Mouse (Mus musculus) intestine, postnatal 0 days (tissue): ENCODE measurements around the gene Gm43191. TPM values are rescaled to one million over a fixed set of nuclear protein-coding genes. Genes with fewer than 3 reads are reported as not detected.
"Not testable (repeated sequence)": the region's sequence is repeated elsewhere in the genome, so short reads cannot be mapped to it uniquely, and the experiment has no call there.

Experiments
- ATAC-seq: fragments of 200-750 bp; cut with Nextera tagmentation; 2 replicates; pipeline ENCODE4 v1.8.0; 2017; ENCODE audit warnings: mild to moderate bottlenecking, moderate TSS enrichment, moderate library complexity
- H3K27ac ChIP-seq: fragments of 300-500 bp; sonication (generic); 2 replicates; pipeline ENCODE4 v1.5.1; 2014; ENCODE audit warnings: mild to moderate bottlenecking, low read depth, low read length, moderate library complexity
- H3K27me3 ChIP-seq: fragments of 300-500 bp; sonication (generic); replicated peaks from 2 replicates; pipeline ENCODE4 v1.6.1; 2014; ENCODE audit warnings: low read length, mixed read lengths; ENCODE audit not compliant: control insufficient read depth, insufficient read depth
- H3K36me3 ChIP-seq: fragments of 300-500 bp; sonication (generic); 2 replicates; pipeline ENCODE4 v1.6.1; 2014; ENCODE audit warnings: mild to moderate bottlenecking, moderate library complexity; ENCODE audit not compliant: control insufficient read depth, insufficient read depth
- H3K4me1 ChIP-seq: fragments of 300-500 bp; sonication (generic); replicated peaks from 2 replicates; pipeline ENCODE4 v1.6.1; 2014; ENCODE audit warnings: antibody characterized with exemption, low read length, mixed read lengths; ENCODE audit not compliant: control insufficient read depth, insufficient read depth
- H3K4me2 ChIP-seq: fragments of 300-500 bp; sonication (generic); replicated peaks from 2 replicates; pipeline ENCODE4 v1.6.1; 2014; ENCODE audit warnings: low read depth, mild to moderate bottlenecking, moderate library complexity
- H3K4me3 ChIP-seq: fragments of 300-500 bp; sonication (generic); 2 replicates; pipeline ENCODE4 v1.5.1; 2014; ENCODE audit warnings: low read depth, low read length
- H3K9ac ChIP-seq: fragments of 300-500 bp; sonication (generic); 2 replicates; pipeline ENCODE4 v1.6.1; 2014; ENCODE audit warnings: mild to moderate bottlenecking, low read depth, low read length
- H3K9me3 ChIP-seq: fragments of 300-500 bp; sonication (generic); 2 replicates; pipeline ENCODE4 v1.6.1; 2016; ENCODE audit warnings: mixed run types; ENCODE audit not compliant: control insufficient read depth
- CTCF ChIP-seq: sonication (generic); IDR thresholded peaks from 2 replicates; pipeline ENCODE4 v1.5.1; 2016; ENCODE audit warnings: low read depth, mild to moderate bottlenecking, control low read depth, antibody characterized with exemption, moderate library complexity
- WGBS: fragments of 180-500 bp; shearing (Covaris S2); extraction: QIAGEN DNeasy Blood & Tissue Kit; methylation state at CpG from one replicate; pipeline ENCODE4 v1.1.7; 2014; 5-methylcytosine and 5-hydroxymethylcytosine counted together
- polyA plus RNA-seq: library from polyadenylated mRNA; unstranded; fragments of >200 nt; fragmentation: Nextera tagmentation; extraction: Ambion mirVana; gene quantifications from 2 replicates; pipeline ENCODE4 v1.2.1, GENCODE M21; 2015

The Gm43191 gene
- polyA plus RNA-seq, 1 experiment from 2014 or later, result not detected

DNA sequence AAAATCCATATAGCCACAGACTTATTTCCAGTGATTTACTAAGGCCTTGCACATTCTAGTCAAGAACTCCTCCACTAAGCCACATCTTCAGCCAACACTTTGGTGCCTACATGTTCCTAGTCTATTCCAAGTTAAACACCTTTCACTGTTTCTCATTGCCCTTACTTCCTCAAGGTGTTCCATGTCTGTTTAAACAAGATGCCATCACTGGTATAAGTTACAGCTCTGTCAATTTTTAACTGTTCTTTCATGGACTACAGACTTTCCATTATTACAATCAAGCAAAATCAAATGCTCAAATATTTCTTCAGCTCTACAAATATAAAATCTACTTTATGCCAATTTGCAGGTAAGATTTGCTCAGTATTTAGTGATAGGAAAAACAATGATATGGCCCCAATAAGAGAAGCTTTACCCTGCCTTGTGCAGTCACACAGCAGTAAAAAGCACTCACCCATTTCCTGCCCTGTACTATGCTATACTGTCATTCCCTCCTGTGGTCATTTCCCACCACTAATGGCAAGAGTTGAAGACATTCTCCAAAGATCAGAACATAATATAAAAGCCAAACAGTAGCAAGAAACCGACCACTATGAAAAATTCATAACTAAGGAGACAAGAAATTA, 21.7 kb upstream of the Gm43191 start:
- no peak for TF ChIP-seq CTCF
- Histone ChIP-seq H3K9ac (no peak overlapping the region), H3K27ac (no peak overlapping the region), H3K4me1 (no peaks in the 10 kb centered on the region), H3K4me2 (no peak overlapping the region), H3K27me3 (no peaks in the 10 kb centered on the region), H3K4me3 (no peak overlapping the region), H3K9me3 (no peaks in the 10 kb centered on the region), H3K36me3 (no peaks in the 10 kb centered on the region)
- 86% methylated on average over 1 of the region's 1 CpGs for WGBS
- ATAC-seq, result no peak

DNA sequence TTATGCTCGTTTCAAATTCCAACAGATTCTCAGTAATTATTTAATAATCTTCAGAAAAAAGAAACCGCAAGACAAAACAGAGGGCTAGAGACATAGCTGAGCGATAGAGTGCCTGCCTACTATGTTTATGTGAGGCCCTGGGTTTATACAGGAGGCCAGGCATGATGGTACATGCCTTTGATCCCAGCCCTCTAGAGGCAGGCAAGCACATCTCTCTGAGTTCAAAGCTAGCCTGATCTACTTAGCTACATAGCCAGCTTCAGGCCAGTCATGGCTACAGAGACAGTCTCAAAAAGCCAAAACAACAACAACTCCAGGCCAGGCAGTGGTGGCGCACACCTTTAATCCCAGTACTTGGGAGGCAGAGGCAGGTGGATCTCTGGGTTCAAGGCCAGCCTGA, 20.5 kb upstream of the Gm43191 start:
- no peak for ATAC-seq
- no peak overlapping the region for H3K27ac ChIP-seq
- H3K36me3 ChIP-seq, result no peaks in the 10 kb centered on the region
- H3K27me3 ChIP-seq, result no peaks in the 10 kb centered on the region
- H3K9ac ChIP-seq, result no peak overlapping the region
- TF ChIP-seq CTCF, result no peak
- H3K4me1 ChIP-seq, result no peaks in the 10 kb centered on the region
- H3K4me2 ChIP-seq, result no peak overlapping the region
- 93% methylated on average over 4 of the region's 4 CpGs for WGBS
- H3K4me3 ChIP-seq, result no peak overlapping the region
- H3K9me3 ChIP-seq, result no peaks in the 10 kb centered on the region

DNA sequence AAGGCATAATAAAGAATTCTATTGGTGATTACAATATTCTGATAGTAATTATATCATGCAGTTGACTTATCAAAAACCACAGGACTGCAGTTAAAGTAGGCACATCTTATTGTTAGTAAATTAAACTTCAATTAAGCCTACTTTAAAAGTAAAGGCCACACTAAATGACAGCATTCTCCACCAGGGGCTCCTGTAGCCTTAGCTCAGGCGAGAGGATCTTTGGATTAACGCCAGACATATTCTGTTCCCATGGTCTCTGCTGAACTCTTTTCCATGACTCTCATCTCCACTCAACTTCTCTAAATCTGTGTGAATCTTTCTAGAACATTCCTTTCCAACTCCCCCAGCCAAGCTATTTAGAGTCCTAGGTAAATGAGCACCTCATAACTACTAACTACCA, 17.7 kb upstream of the Gm43191 start:
- WGBS, result 68% methylated on average over 2 of the region's 2 CpGs
- no peak for ATAC-seq

DNA sequence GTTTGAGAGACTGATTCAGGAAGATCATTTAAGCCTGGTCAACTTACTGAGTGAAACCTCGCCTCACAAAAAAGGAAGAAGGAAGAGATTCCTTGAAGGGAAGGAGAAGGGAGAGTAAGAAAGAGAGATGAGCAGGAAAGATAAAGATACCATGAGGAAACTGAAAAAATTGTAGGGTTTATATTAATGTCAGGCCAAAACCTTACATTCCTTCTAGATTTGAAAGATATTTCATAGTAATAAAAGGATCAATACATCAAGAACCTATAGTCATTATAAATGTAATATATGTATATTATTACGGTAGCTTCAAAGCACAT, 14.6 kb upstream of the Gm43191 start:
- no peak overlapping the region for H3K9ac ChIP-seq
- H3K4me1 ChIP-seq, result no peaks in the 10 kb centered on the region
- H3K4me3 ChIP-seq, result no peak overlapping the region
- H3K27me3 ChIP-seq, result no peaks in the 10 kb centered on the region
- ATAC-seq, result no peak
- 92% methylated on average over 2 of the region's 2 CpGs for WGBS
- TF ChIP-seq CTCF, result no peak
- H3K4me2 ChIP-seq, result no peak overlapping the region
- H3K9me3 ChIP-seq, result no peaks in the 10 kb centered on the region
- H3K36me3 ChIP-seq, result peaks cover 18% of the 10 kb centered on the region
- no peak overlapping the region for H3K27ac ChIP-seq

More for the DNA sequence above, 17.7 kb upstream of the Gm43191 start:
- Histone ChIP-seq H3K4me1 (no peaks in the 10 kb centered on the region), H3K27ac (no peak overlapping the region), H3K4me2 (no peak overlapping the region), H3K9me3 (no peaks in the 10 kb centered on the region), H3K36me3 (0 out of 2 replicates have a peak, but pooled peaks cover under 1% of the 10 kb centered on the region), H3K27me3 (no peaks in the 10 kb centered on the region), H3K4me3 (no peak overlapping the region), H3K9ac (no peak overlapping the region)
- TF ChIP-seq CTCF, result peak; percentile 43

DNA sequence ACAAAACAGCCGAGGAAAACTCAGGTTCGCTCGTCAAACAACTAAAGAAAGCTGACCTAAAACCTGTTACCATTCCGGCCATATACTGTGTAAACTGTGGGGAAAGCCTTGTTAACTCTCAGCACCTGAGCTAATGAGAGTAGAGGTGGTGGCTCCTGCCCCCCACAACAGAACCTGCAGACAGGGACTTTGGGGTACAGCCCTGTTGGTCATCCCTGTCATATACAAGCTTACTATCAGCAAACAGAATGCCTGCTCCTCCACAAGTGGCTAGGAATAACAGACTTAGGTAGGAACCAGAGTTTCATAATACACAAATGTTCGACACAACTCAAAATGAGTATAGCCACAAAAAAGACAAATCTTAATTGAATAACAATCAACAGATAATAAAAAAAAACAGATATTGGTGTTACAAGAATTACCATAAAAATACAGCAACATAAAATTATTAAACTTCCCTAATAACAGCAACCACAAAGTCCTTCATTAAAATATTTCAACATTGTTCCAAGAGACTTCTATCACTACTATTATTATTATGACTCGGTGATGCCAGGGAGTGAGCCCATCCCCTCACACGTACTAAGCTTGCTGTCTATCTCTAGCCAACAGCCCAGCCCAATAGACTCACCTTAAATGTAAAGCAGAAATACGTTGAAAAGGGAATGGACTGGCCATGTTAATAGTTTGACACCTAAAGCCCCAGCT, 14.1 kb upstream of the Gm43191 start:
- no peak for TF ChIP-seq CTCF
- Histone ChIP-seq H3K9ac (no peak overlapping the region), H3K27me3 (no peaks in the 10 kb centered on the region), H3K9me3 (no peaks in the 10 kb centered on the region), H3K4me1 (no peaks in the 10 kb centered on the region), H3K36me3 (peaks cover 18% of the 10 kb centered on the region), H3K4me3 (no peak overlapping the region), H3K4me2 (no peak overlapping the region), H3K27ac (no peak overlapping the region)
- 85% methylated on average over 8 of the region's 8 CpGs for WGBS
- no peak for ATAC-seq

DNA sequence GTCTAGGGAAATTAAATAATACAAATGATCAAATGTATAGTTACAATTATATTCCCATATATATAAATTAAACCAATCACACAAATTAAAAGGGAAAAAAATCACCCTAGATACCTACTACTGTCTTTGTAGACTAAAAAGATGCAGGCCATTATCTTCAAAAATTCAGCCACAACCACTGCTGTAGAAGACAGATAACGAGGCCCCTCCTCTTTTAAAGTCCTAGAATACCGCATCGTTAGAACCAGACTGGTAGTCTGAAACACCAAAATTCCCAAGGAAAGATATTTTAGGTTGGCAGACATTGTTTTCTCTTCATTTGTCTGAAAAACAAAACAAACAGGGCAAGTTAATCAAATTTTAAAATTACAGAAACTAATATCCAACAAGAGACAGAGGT, 13.3 kb upstream of the Gm43191 start:
- Histone ChIP-seq H3K9me3 (no peaks in the 10 kb centered on the region), H3K4me3 (no peak overlapping the region), H3K9ac (no peak overlapping the region), H3K27me3 (no peaks in the 10 kb centered on the region), H3K27ac (no peak overlapping the region), H3K4me2 (no peak overlapping the region), H3K36me3 (peaks cover 18% of the 10 kb centered on the region), H3K4me1 (no peaks in the 10 kb centered on the region)
- ATAC-seq, result no peak
- TF ChIP-seq CTCF, result no peak
- 87% methylated on average over 3 of the region's 3 CpGs for WGBS

DNA sequence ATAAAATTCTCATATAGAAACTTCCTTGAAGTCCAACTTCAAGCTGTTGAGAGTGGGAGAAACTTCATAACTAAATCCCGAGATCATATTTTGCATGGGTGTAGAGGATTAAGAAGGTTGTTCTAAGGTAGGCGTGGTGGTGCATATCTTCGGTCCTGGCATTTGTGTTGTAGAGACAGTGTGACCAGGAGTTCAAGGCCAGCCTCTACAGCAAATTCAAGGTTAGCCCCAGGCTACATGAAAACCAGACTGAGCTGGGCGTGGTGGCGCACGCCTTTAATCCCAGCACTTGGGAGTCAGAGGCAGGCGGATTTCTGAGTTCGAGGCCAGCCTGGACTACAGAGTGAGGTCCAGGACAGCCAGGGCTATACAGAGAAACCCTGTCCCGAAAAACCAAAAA, 16.8 kb downstream of the Gm43191 start:
- H3K4me3 ChIP-seq, H3K27me3 ChIP-seq, ATAC-seq, H3K4me1 ChIP-seq, H3K9me3 ChIP-seq, H3K4me2 ChIP-seq, H3K27ac ChIP-seq, H3K9ac ChIP-seq, H3K36me3 ChIP-seq: not testable (repeated sequence)
- 90% methylated on average over 9 of the region's 9 CpGs for WGBS
